In the genomic region with DNA sequence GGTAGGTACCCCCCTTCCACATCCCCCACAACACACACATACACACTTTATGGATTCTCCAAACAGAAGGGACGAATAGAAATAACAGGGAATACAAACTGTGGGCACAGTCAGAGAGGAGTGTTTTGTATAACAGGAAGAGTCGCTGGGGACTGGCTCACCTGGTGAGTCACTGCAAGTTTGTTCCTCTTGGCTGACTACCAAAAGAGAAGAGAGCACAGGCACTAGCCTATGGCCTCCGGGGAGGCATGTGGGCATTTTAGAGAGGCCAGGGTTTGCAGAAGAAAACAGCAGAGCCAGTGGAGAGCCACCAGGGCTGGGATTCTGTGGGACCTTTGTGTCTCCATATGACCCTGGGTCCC, we compare ENCODE assay signal across 10 mouse cellular contexts. TPM values are rescaled to one million over a fixed set of nuclear protein-coding genes. Genes with fewer than 3 reads are reported as not detected.
DNase-seq lines count a peak whose midpoint lies in the region; ATAC-seq and TF ChIP-seq lines count a peak whose summit lies in the region.
"Had no signal": no experiment of that assay in that cellular context is flagged by ENCODE, and none has a peak within 500 bp of the region (broad histone marks: within the 10 kb centered on the region; RNA-seq: fewer than 3 reads in every experiment).

No protein-coding gene starts in this region.

- peak overlapping the region; percentile 68; the same call in 1 of the 2 replicates for H3K27ac ChIP-seq in kidney, embryonic 14.5 days (ENCODE audit: low read depth, low read length)
- H3K27ac ChIP-seq in layer of hippocampus, adult 2 months = no peak overlapping the region

- ATAC-seq in kidney, embryonic 14.5 days (ENCODE audit: low FRiP score, low TSS enrichment) = peak; percentile 64; the same call in 1 of the 2 replicates
- ATAC-seq in megakaryocyte-erythroid progenitor cell, adult 5-6 weeks (replicated peaks; ENCODE audit: low FRiP score, low TSS enrichment, poor library complexity, severe bottlenecking) = no peak

- no peaks in the 10 kb centered on the region for H3K36me3 ChIP-seq in kidney, embryonic 14.5 days (ENCODE audit: control insufficient read depth, insufficient read depth, low read length)

- no peaks in the 10 kb centered on the region for H3K27me3 ChIP-seq in kidney, embryonic 14.5 days (ENCODE audit: control insufficient read depth, insufficient read depth, low read length)

- H3K4me3 ChIP-seq in kidney, embryonic 14.5 days (ENCODE audit: low read length) = no peak overlapping the region
- no peak overlapping the region for H3K4me3 ChIP-seq in layer of hippocampus, adult 2 months

- no peak overlapping the region for H3K9ac ChIP-seq in kidney, embryonic 14.5 days (ENCODE audit: low read depth, low read length)

- no peak for TF ChIP-seq CTCF in layer of hippocampus, adult 2 months (conservative IDR thresholded peaks at IDR 0.05)

- no peak overlapping the region for H3K4me2 ChIP-seq in kidney, embryonic 14.5 days (replicated peaks; ENCODE audit: low read depth, low read length)

- no peaks in the 10 kb centered on the region for H3K4me1 ChIP-seq in kidney, embryonic 14.5 days (ENCODE audit: control insufficient read depth, insufficient read depth, low read length)

- DNase-seq in A20 (ENCODE audit: low read depth, low spot score) = peak; percentile 67
- DNase-seq in adrenal gland, postnatal 14 days = peak; percentile 57
- peak; percentile 50 for DNase-seq in lung, postnatal 10 days
- DNase-seq in layer of hippocampus, adult 2 months (ENCODE audit: low spot score in 2 of 2) = no peak
- no peak for DNase-seq in cerebellum, adult 8-10 months
- no peak for DNase-seq in cerebellum, adult 11-12 months
- DNase-seq: cerebellum, postnatal 25 days; gastrocnemius, postnatal 25 days had no signal

- WGBS in kidney, embryonic 14.5 days = 72% methylated on average over 3 of the region's 3 CpGs

- H3K9me3 ChIP-seq in kidney, embryonic 14.5 days (ENCODE audit: control insufficient read depth, low read length) = no peaks in the 10 kb centered on the region

RNA-seq across cellular contexts. Expression of a gene that starts 18.8 kb away (rescaled TPM):
- 60.2 and 71.6 TPM in 2 replicates for total RNA-seq in adrenal gland, postnatal 14 days (2021)
- polyA plus RNA-seq in kidney, embryonic 14.5 days (2014; fragmentation: Nextera tagmentation; extraction: Ambion mirVana) = 68.8 and 83.0 TPM in 2 replicates
- total RNA-seq in layer of hippocampus, adult 2 months (2021) = 10 to 100 TPM; 44.2 to 44.8 TPM
- 19.1 and 28.6 TPM in 2 replicates for total RNA-seq in megakaryocyte-erythroid progenitor cell, adult 5-6 weeks (2014; fragmentation: Nextera tagmentation)
- total RNA-seq in megakaryocyte-erythroid progenitor cell, adult 5-6 weeks (2017) = 22.2 and 25.9 TPM in 2 replicates

RNA-seq across cellular contexts. Expression of a gene that starts 49.1 kb away (rescaled TPM):
- total RNA-seq in adrenal gland, postnatal 14 days (2021) = 23.2 and 27.1 TPM in 2 replicates
- 75.1 and 75.7 TPM in 2 replicates for polyA plus RNA-seq in kidney, embryonic 14.5 days (2014; fragmentation: Nextera tagmentation; extraction: Ambion mirVana)
- 10 to 100 TPM; 18.6 to 20.9 TPM for total RNA-seq in layer of hippocampus, adult 2 months (2021)
- total RNA-seq in megakaryocyte-erythroid progenitor cell, adult 5-6 weeks (2014; fragmentation: Nextera tagmentation) = 70.2 and 107 TPM in 2 replicates
- 75.1 and 92.8 TPM in 2 replicates for total RNA-seq in megakaryocyte-erythroid progenitor cell, adult 5-6 weeks (2017)

Comparison
In these comparisons a context has a peak if more than half of its experiments do, and no peak if none do; other contexts are left out.
1. DNase-seq: peak in A20 (single experiment), adrenal gland, postnatal 14 days (single experiment) and lung, postnatal 10 days (single experiment); none in layer of hippocampus, adult 2 months (0 of 2), cerebellum, adult 8-10 months (single experiment) and cerebellum, adult 11-12 months (single experiment).